9 mouse cellular contexts compared by ENCODE assay signal in genomic region chr9:107486507-107487225, GRCm38 (mm10). TPM values are rescaled to one million over a fixed set of nuclear protein-coding genes. Genes with fewer than 3 reads are reported as not detected.
DNase-seq lines count a peak whose midpoint lies in the region; ATAC-seq lines count a peak whose summit lies in the region.
"Had no signal": no experiment of that assay in that cellular context is flagged by ENCODE, and none has a peak within 500 bp of the region (broad histone marks: within the 10 kb centered on the region; RNA-seq: fewer than 3 reads in every experiment).

No protein-coding gene starts in this region.

- no peak overlapping the region for H3K4me3 ChIP-seq in forebrain, embryonic 11.5 days (ENCODE audit: low read depth, low read length)
- H3K4me3 ChIP-seq in forebrain, embryonic 16.5 days (replicated peaks; ENCODE audit: low read length): no peak overlapping the region
- H3K4me3 ChIP-seq in kidney, embryonic 15.5 days (replicated peaks): no peak overlapping the region
- H3K4me3 ChIP-seq: megakaryocyte, embryonic 14.5 days had no signal

- H3K9me3 ChIP-seq in forebrain, embryonic 11.5 days (ENCODE audit: control insufficient read depth, low read length): no peaks in the 10 kb centered on the region
- no peaks in the 10 kb centered on the region for H3K9me3 ChIP-seq in forebrain, embryonic 16.5 days (ENCODE audit: control insufficient read depth, low read length)
- H3K9me3 ChIP-seq in kidney, embryonic 15.5 days (replicated peaks): no peaks in the 10 kb centered on the region
- H3K9me3 ChIP-seq: megakaryocyte, embryonic 14.5 days had no signal

- WGBS in forebrain, embryonic 11.5 days: 69% methylated on average over 6 of the region's 6 CpGs
- 68% methylated on average over 6 of the region's 6 CpGs for WGBS in forebrain, embryonic 16.5 days
- WGBS in kidney, embryonic 15.5 days: 59% methylated on average over 6 of the region's 6 CpGs

- peak overlapping the region; percentile 57; the same call in 1 of the 2 replicates for H3K27ac ChIP-seq in forebrain, embryonic 11.5 days (ENCODE audit: low read depth, low read length)
- H3K27ac ChIP-seq in forebrain, embryonic 16.5 days (ENCODE audit: low read length): no peak overlapping the region; the same call in 1 of the 2 replicates
- no peak overlapping the region for H3K27ac ChIP-seq in kidney, embryonic 15.5 days

- no peaks in the 10 kb centered on the region for H3K27me3 ChIP-seq in forebrain, embryonic 11.5 days (ENCODE audit: control insufficient read depth, insufficient read depth, low read length)
- no peaks in the 10 kb centered on the region for H3K27me3 ChIP-seq in forebrain, embryonic 16.5 days (replicated peaks; ENCODE audit: control insufficient read depth, insufficient read depth, low read length)
- H3K27me3 ChIP-seq in kidney, embryonic 15.5 days: peaks cover 6% of the 10 kb centered on the region; the same call in 1 of the 2 replicates

- DNase-seq in forebrain, embryonic 11.5 days (ENCODE audit: low spot score): no peak
- peak; percentile 65 for DNase-seq in testis, postnatal 10 days (ENCODE audit: low spot score)
- DNase-seq in testis, postnatal 14 days (ENCODE audit: low spot score): no peak
- DNase-seq in ovary, postnatal 36 days (ENCODE audit: low spot score): peak; percentile 49
- no peak for DNase-seq in cerebellum, adult 9-11 months
- DNase-seq in thymus, adult 18-20 months: no peak

- no peak; the same call in 1 of the 2 replicates for ATAC-seq in forebrain, embryonic 11.5 days (replicated peaks; ENCODE audit: low FRiP score)
- no peak for ATAC-seq in forebrain, embryonic 16.5 days
- ATAC-seq in kidney, embryonic 15.5 days (replicated peaks; ENCODE audit: low FRiP score): 0 out of 2 replicates have a peak, but pooled peaks have one; percentile 59

- peaks cover 13% of the 10 kb centered on the region for H3K4me1 ChIP-seq in forebrain, embryonic 11.5 days (replicated peaks; ENCODE audit: control insufficient read depth, insufficient read depth, low read length)
- peaks cover 30% of the 10 kb centered on the region for H3K4me1 ChIP-seq in forebrain, embryonic 16.5 days (replicated peaks; ENCODE audit: control insufficient read depth, insufficient read depth, low read length)
- H3K4me1 ChIP-seq in kidney, embryonic 15.5 days: no peaks in the 10 kb centered on the region
- H3K4me1 ChIP-seq: megakaryocyte, embryonic 14.5 days had no signal

- H3K36me3 ChIP-seq in forebrain, embryonic 11.5 days (ENCODE audit: control insufficient read depth, insufficient read depth, low read length): no peaks in the 10 kb centered on the region
- no peaks in the 10 kb centered on the region for H3K36me3 ChIP-seq in forebrain, embryonic 16.5 days (ENCODE audit: control insufficient read depth, insufficient read depth)
- no peaks in the 10 kb centered on the region for H3K36me3 ChIP-seq in kidney, embryonic 15.5 days

- H3K4me2 ChIP-seq in forebrain, embryonic 11.5 days (ENCODE audit: low read depth, low read length, severe bottlenecking): no peak overlapping the region
- H3K4me2 ChIP-seq in forebrain, embryonic 16.5 days (ENCODE audit: low read length): no peak overlapping the region
- H3K4me2 ChIP-seq in kidney, embryonic 15.5 days: no peak overlapping the region

- H3K9ac ChIP-seq in forebrain, embryonic 11.5 days (ENCODE audit: low read length): no peak overlapping the region
- no peak overlapping the region for H3K9ac ChIP-seq in forebrain, embryonic 16.5 days (replicated peaks; ENCODE audit: low read depth, low read length)
- no peak overlapping the region for H3K9ac ChIP-seq in kidney, embryonic 15.5 days

RNA-seq across cellular contexts. Expression of gene Tmem115, which starts 47.1 kb away (rescaled TPM):
- polyA plus RNA-seq in forebrain, embryonic 11.5 days (2014; fragmentation: Nextera tagmentation; extraction: Ambion mirVana): 40.2 and 43.7 TPM in 2 replicates
- 41.9 and 44.5 TPM in 2 replicates for polyA plus RNA-seq in forebrain, embryonic 16.5 days (2015; fragmentation: Nextera tagmentation; extraction: Ambion mirVana)
- polyA plus RNA-seq in kidney, embryonic 15.5 days (2015; fragmentation: Nextera tagmentation; extraction: Ambion mirVana): 45.0 and 49.4 TPM in 2 replicates

RNA-seq across cellular contexts. Expression of gene Cyb561d2, which starts 55.3 kb away (rescaled TPM):
- polyA plus RNA-seq in forebrain, embryonic 11.5 days (2014; fragmentation: Nextera tagmentation; extraction: Ambion mirVana): 14.3 and 18.7 TPM in 2 replicates
- polyA plus RNA-seq in forebrain, embryonic 16.5 days (2015; fragmentation: Nextera tagmentation; extraction: Ambion mirVana): 35.7 and 38.5 TPM in 2 replicates
- 31.5 and 33.9 TPM in 2 replicates for polyA plus RNA-seq in kidney, embryonic 15.5 days (2015; fragmentation: Nextera tagmentation; extraction: Ambion mirVana)

RNA-seq across cellular contexts. Expression of gene Nprl2, which starts 55.4 kb away (rescaled TPM):
- polyA plus RNA-seq in forebrain, embryonic 11.5 days (2014; fragmentation: Nextera tagmentation; extraction: Ambion mirVana): 40.7 and 43.7 TPM in 2 replicates
- polyA plus RNA-seq in forebrain, embryonic 16.5 days (2015; fragmentation: Nextera tagmentation; extraction: Ambion mirVana): 88.4 and 89.8 TPM in 2 replicates
- 44.4 and 46.8 TPM in 2 replicates for polyA plus RNA-seq in kidney, embryonic 15.5 days (2015; fragmentation: Nextera tagmentation; extraction: Ambion mirVana)

Comparison
In these comparisons a context has a peak if more than half of its experiments do, and no peak if none do; other contexts are left out.
1. DNase-seq: peak in testis, postnatal 10 days (single experiment) and ovary, postnatal 36 days (single experiment); none in forebrain, embryonic 11.5 days (single experiment), testis, postnatal 14 days (single experiment), cerebellum, adult 9-11 months (single experiment) and thymus, adult 18-20 months (0 of 2).